Mouse (Mus musculus) CH12.LX (cell line): ENCODE measurements at regions not wholly inside any gene's neighbourhood (a gene's known extent, or its start where the extent isn't known, plus 50 kb on each side); places are given as distances from the start of the nearest gene placed in this dataset.

Experiments used
- DNase-seq: peaks from one replicate; pipeline ENCODE4 v3.0.0-alpha.2; 2013; ENCODE audit errors: extremely low read depth
- H3K27ac ChIP-seq: 2 replicates; pipeline ENCODE4 v1.5.1; 2012; ENCODE audit warnings: low read depth, mild to moderate bottlenecking, control low read depth, moderate library complexity; ENCODE audit not compliant: insufficient read depth
- H3K27me3 ChIP-seq: replicated peaks from 2 replicates; pipeline ENCODE3; 2012; ENCODE audit warnings: inconsistent platforms
- H3K36me3 ChIP-seq, 2 experiments: replicated peaks in 1 of 2; 2 replicates each; pipeline versions ENCODE3 to v1.6.1; 2012; ENCODE audit warnings: inconsistent platforms in 1 of 2, low read length in 1 of 2, mild to moderate bottlenecking in 1 of 2, mixed read lengths in 1 of 2, moderate library complexity in 1 of 2; ENCODE audit not compliant: control insufficient read depth in 1 of 2, insufficient read depth in 1 of 2
- H3K4me1 ChIP-seq, 2 experiments: 2 replicates each; pipeline ENCODE4 v1.6.1; 2012; ENCODE audit warnings: inconsistent platforms in 1 of 2, moderate library complexity in 1 of 2; ENCODE audit not compliant: insufficient read depth in 2 of 2, control insufficient read depth in 1 of 2
- H3K4me2 ChIP-seq: 2 replicates; pipeline ENCODE4 v1.6.1; 2012; ENCODE audit warnings: low read depth, mild to moderate bottlenecking, control low read depth; ENCODE audit not compliant: poor library complexity, insufficient read depth, severe bottlenecking
- H3K4me3 ChIP-seq, 3 experiments: fragments of 150-350 bp in 1 of 3; sonication (generic) in 1 of 3; replicated peaks in 1 of 3; 2 replicates each; pipeline versions ENCODE3 to v1.5.1; 2011 to 2012; ENCODE audit warnings: low read depth in 2 of 3, low read length in 2 of 3, mild to moderate bottlenecking in 2 of 3, moderate library complexity in 2 of 3, control low read depth in 1 of 3, improper control_type of control experiment in 1 of 3, inconsistent platforms in 1 of 3, mixed read lengths in 1 of 3; ENCODE audit not compliant: poor library complexity in 1 of 3
- H3K79me2 ChIP-seq: replicated peaks from 2 replicates; pipeline ENCODE4 v1.6.1; 2012; ENCODE audit warnings: mild to moderate bottlenecking, moderate library complexity; ENCODE audit not compliant: control insufficient read depth, poor library complexity, insufficient read depth, severe bottlenecking; ENCODE audit errors: extremely low read depth
- H3K9ac ChIP-seq: 2 replicates; pipeline ENCODE4 v1.6.1; 2012; ENCODE audit warnings: low read depth, mild to moderate bottlenecking, control low read depth, moderate library complexity; ENCODE audit not compliant: insufficient read depth
- H3K9me3 ChIP-seq: replicated peaks from 2 replicates; pipeline ENCODE3; 2012; ENCODE audit warnings: low read length, inconsistent platforms, mixed read lengths
- BHLHE40 ChIP-seq: IDR thresholded peaks from 2 replicates; pipeline ENCODE4 v1.6.1; 2011; ENCODE audit warnings: mild to moderate bottlenecking, low read depth, low read length, improper control_type of control experiment
- CHD2 ChIP-seq: IDR thresholded peaks from 2 replicates; pipeline ENCODE4 v1.6.1; 2011; ENCODE audit warnings: low read length, improper control_type of control experiment
- E2F4 ChIP-seq: IDR thresholded peaks from 2 replicates; pipeline ENCODE4 v1.6.1; 2011; ENCODE audit warnings: low read depth, low read length, improper control_type of control experiment; ENCODE audit not compliant: insufficient replicate concordance
- GABPA ChIP-seq: IDR thresholded peaks from 2 replicates; pipeline ENCODE4 v1.6.1; 2012; ENCODE audit warnings: low read depth, low read length, improper control_type of control experiment, inconsistent platforms; ENCODE audit not compliant: insufficient replicate concordance
- JUN ChIP-seq: IDR thresholded peaks from 2 replicates; pipeline ENCODE4 v1.6.1; 2011; ENCODE audit warnings: low read depth, mild to moderate bottlenecking, low read length, improper control_type of control experiment, moderate library complexity; ENCODE audit not compliant: insufficient read depth
- JUND ChIP-seq: conservative IDR thresholded peaks from 2 replicates; pipeline ENCODE4 v1.6.1; 2011; ENCODE audit warnings: low read depth, low read length, improper control_type of control experiment
- KAT2A ChIP-seq: IDR thresholded peaks from 2 replicates; pipeline ENCODE4 v1.6.1; 2012; ENCODE audit warnings: low read length, improper control_type of control experiment, inconsistent platforms; ENCODE audit not compliant: insufficient replicate concordance
- MAFK ChIP-seq: IDR thresholded peaks from 2 replicates; pipeline ENCODE4 v1.6.1; 2011; ENCODE audit warnings: low read length, improper control_type of control experiment; ENCODE audit not compliant: insufficient replicate concordance
- MEF2A ChIP-seq: IDR thresholded peaks from 2 replicates; pipeline ENCODE4 v1.6.1; 2014; ENCODE audit warnings: low read depth, mild to moderate bottlenecking, inconsistent platforms, low read length, improper control_type of control experiment, borderline replicate concordance
- MXI1 ChIP-seq: IDR thresholded peaks from 2 replicates; pipeline ENCODE4 v1.6.1; 2011; ENCODE audit warnings: mild to moderate bottlenecking, low read depth, low read length, improper control_type of control experiment
- NELFE ChIP-seq: IDR thresholded peaks from 2 replicates; pipeline ENCODE4 v1.6.1; 2011; ENCODE audit warnings: low read depth, low read length, improper control_type of control experiment
- NRF1 ChIP-seq: IDR thresholded peaks from 2 replicates; pipeline ENCODE4 v1.6.1; 2014; ENCODE audit warnings: low read depth, mild to moderate bottlenecking, inconsistent platforms, low read length, improper control_type of control experiment, moderate library complexity
- PAX5 ChIP-seq: IDR thresholded peaks from 2 replicates; pipeline ENCODE4 v1.6.1; 2012; ENCODE audit warnings: low read length, inconsistent platforms, mixed read lengths
- RAD21 ChIP-seq: IDR thresholded peaks from 2 replicates; pipeline ENCODE4 v1.6.1; 2011; ENCODE audit warnings: low read depth, mild to moderate bottlenecking, low read length, improper control_type of control experiment, moderate library complexity
- USF1 ChIP-seq: IDR thresholded peaks from 2 replicates; pipeline ENCODE4 v1.6.1; 2014; ENCODE audit warnings: low read depth, mild to moderate bottlenecking, inconsistent platforms, low read length, improper control_type of control experiment
- USF2 ChIP-seq: conservative IDR thresholded peaks from 2 replicates; pipeline ENCODE4 v1.6.1; 2011; ENCODE audit warnings: low read depth, low read length, improper control_type of control experiment
- ZC3H11A ChIP-seq: IDR thresholded peaks from 2 replicates; pipeline ENCODE4 v1.6.1; 2012; ENCODE audit warnings: low read depth, mild to moderate bottlenecking, inconsistent platforms, low read length, improper control_type of control experiment
- ZKSCAN1 ChIP-seq: IDR thresholded peaks from 2 replicates; pipeline ENCODE4 v1.6.1; 2012; ENCODE audit warnings: low read depth, inconsistent platforms, low read length, improper control_type of control experiment, borderline replicate concordance
- dilution Hi-C: fragments of 300-500 bp; cut with MboI; formaldehyde crosslinking; loops from 2 replicates; pipeline ENCODE4 v1.14.3; 2020; ENCODE audit warnings: low sequenced_read_pairs; ENCODE audit not compliant: extremely low pct_unique_long_range_greater_than_20kb, extremely low pct_ligation_motif_present
- in situ Hi-C: fragments of 300-500 bp; cut with MboI; formaldehyde crosslinking; loops from 3 replicates; pipeline ENCODE4 v1.14.3; 2019; ENCODE audit warnings: low sequenced_read_pairs, low pct_ligation_motif_present, low pct_unique_long_range_greater_than_20kb, mixed read lengths

GRCm38 (mm10) chr7:35920194-35920609 lies 117.4 kb upstream of the Zfp507 start:
- H3K4me2 ChIP-seq: no peak overlapping the region
- no peaks in the 10 kb centered on the region for H3K4me1 ChIP-seq
- H3K4me3 ChIP-seq: no peak overlapping the region
- dilution Hi-C loops: no loop called here
- no peak overlapping the region for H3K9ac ChIP-seq
- in situ Hi-C loops: no loop called here
- no peaks in the 10 kb centered on the region for H3K27me3 ChIP-seq
- no peaks in the 10 kb centered on the region for H3K36me3 ChIP-seq
- peaks cover 77% of the 10 kb centered on the region for H3K9me3 ChIP-seq
- TF ChIP-seq JUND (no peak), NRF1 (no peak)
- DNase-seq: no peak
- no peaks in the 10 kb centered on the region for H3K79me2 ChIP-seq
- no peak overlapping the region for H3K27ac ChIP-seq

- Histone ChIP-seq H3K27ac (no peak overlapping the region), H3K36me3 (no peaks in the 10 kb centered on the region), H3K27me3 (no peaks in the 10 kb centered on the region), H3K4me3 (no peak overlapping the region), H3K79me2 (no peaks in the 10 kb centered on the region), H3K9me3 (peaks cover 65% of the 10 kb centered on the region), H3K4me2 (no peak overlapping the region), H3K9ac (no peak overlapping the region), H3K4me1 (no peaks in the 10 kb centered on the region)
- DNase-seq: no peak
- dilution Hi-C loops (no loop called here), in situ Hi-C loops (no loop called here)
- no peak for TF ChIP-seq GABPA
- no peak for TF ChIP-seq CHD2
- no peak for TF ChIP-seq BHLHE40
- TF ChIP-seq PAX5: no peak
- TF ChIP-seq ZKSCAN1: no peak
- no peak for TF ChIP-seq USF2
- TF ChIP-seq KAT2A: no peak
- TF ChIP-seq MXI1: no peak
- TF ChIP-seq MEF2A: no peak
- TF ChIP-seq E2F4: no peak
- TF ChIP-seq RAD21: no peak
- no peak for TF ChIP-seq ZC3H11A
- no peak for TF ChIP-seq JUN
- TF ChIP-seq USF1: no peak
- no peak for TF ChIP-seq MAFK
- TF ChIP-seq NELFE: no peak
Measured at GRCm38 (mm10) chr7:35910109-35910706, 107.4 kb upstream of the Zfp507 start.
